Mouse (Mus musculus) v-Abl transformed pro-B cells (cell line): ENCODE measurements around the gene Scarf2.

Experiments used
- in situ Hi-C, 2 experiments: fragments of 400-800 bp; cut with MboI; formaldehyde crosslinking; loops; one replicate each; pipeline ENCODE4 v1.15.1; 2025; ENCODE audit not compliant: unreplicated experiment in 2 of 2

Scarf2 gene

DNA sequence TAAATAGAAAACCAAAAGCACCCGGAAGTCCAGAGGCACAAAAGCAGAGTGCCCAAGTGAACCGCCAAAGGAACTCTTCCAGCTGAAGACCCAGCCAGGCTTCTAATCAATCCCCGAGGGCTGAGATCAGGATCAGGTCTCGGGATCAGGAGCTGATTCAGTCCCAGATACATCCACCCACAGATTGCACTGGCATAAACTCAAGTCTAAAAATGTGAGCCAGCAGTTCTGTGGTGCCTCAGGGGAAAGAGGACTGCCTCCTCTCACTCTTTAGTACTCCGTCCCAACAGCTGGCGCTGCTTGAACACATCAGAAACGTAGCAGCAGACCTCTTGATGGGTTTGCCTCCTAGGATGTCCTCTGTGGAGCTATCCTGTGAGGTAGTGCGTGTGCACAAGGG lies 19.4 kb downstream of the Scarf2 start:
- in situ Hi-C loops = no loop called here

DNA sequence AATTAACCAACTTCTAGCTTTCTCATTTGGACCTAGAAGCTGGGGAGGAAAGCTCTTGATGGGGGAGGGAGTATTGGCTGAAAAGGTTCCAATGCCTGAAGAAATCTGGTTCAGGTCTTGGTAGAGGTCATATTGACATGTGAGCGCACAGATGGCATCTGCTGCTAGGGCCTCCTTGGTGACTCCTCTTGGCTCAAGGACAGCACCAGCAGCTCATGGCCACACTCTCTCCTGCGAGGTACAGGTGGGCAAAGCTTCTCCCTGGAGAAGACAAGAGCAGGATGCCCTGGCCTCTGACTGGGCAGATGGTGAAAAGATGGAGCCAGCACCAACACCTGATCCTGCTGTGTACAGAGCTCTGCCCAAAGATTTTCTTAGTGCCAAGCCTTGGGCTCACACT lies 29.4 kb downstream of the Scarf2 start:
- in situ Hi-C loops = no loop called here

DNA sequence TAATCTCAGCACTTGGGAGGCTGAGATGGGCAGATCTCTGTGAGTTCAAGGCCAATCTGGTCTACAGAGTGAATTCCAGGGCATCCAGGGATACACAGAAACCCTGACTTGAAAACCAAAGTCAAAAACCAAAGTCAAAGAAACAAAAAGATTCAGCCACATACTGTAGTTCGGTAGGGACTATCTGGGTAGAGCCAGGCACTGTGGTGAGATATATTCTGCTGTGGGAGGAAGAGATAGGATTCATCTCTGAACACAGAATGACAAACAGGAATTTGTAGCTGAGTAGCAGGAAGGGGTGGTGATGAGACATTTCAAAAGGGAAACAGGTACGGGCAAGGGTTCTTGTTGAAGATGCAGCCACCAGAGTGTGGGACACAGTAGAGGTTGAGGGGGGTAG lies 31.1 kb downstream of the Scarf2 start:
- in situ Hi-C loops = no loop called here

DNA sequence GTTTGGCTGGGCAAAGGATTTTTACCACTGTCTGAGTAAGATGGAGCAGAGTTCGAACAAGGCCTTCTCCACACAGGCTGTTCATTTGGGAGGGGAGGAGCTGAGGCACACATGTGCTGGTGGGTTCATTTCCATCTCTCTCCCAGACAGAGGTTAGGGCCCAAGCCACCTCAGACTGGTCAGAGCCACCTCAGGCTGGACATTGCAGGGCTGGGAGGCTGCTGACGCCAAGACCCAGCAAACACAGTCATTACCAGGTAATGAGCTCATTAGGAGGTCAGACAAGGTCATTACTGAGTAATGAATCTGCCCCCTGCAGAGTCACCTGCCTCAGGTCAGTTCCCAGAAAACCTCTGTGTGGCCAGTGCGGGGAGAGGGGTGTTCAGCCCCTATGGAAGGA lies 31.8 kb downstream of the Scarf2 start:
- in situ Hi-C loops = no loop called here

DNA sequence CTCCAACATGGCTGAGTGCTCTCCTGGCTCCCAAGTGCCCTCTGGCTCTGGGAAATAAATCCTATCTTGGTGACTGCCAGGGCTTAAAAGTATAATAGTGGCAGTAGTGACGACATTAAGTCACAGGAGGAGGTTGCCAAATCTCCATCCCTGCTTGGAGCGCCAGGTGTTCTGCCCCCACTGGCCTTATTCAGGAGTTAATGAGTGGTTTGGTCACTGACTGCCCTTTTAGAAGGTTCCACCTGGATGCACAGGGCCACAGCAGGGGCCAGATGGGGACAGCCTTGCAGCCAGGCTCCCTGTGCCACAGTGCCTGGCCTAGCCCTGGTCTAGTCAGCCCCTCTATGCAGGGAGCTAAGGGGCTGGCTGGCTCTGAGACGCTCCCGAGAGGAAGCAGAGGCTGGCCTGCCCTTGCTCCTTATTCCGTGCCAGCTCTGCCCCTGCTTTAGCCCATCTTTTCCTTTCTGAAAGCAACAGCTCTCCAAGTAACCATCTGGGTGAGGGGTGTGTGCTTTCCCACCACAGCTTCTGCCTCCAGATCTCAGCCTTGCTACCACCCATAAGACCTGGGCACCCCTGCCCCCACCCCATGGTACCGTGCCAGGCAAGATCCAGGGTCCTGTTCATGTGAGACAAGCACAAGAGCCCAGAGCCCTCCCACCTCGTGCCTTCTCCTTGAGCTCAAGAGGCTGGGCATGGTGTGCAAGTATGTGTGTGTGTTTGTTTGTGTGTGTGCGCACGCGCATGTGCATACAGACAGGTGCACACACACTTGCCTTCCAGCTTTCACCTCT lies 33.5 kb downstream of the Scarf2 start:
- in situ Hi-C loops = no loop called here

DNA sequence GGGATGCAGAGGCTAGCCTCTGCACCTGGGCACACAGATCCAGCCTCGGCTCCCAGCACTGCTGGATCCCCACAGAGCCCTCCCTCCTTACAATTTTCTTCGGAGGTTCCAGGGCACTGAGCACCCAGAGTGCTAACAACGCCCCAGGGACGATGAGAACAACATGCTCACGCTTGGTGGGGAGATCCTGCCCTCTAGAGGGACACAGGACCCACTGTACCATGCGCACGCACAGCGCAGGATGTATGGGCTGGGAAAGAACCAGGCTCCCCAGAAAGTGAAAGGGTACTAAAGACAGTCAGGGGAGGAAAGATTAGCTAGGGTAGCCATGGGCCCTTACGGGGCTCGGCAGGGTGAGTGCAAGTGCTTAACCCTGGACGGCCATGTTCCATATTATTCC lies 34.7 kb downstream of the Scarf2 start:
- in situ Hi-C loops = no loop called here

DNA sequence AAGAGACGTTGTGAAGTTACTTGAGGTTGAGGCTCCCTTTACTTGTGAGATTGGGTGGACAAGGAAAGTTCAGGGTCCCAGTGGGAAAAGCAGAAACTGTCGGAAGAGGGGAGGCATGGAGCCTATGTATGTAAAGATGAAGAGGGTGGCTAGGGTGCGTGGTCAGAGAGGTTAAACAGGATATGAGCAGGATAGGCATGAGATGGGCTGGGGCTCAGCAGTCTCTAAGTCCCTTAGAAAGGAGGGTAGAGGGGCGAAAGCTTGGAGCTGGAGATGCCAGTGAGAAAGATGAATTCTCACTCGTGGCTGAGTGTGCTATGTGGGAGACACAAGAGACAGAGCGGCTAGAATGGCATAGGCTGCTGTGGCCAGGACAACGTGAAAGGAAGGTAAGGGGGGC lies 35.7 kb downstream of the Scarf2 start, which contains the start of gene B830017H08Rik:
Gene B830017H08Rik, plus strand, starts transcription at position 301 of the 400 bp plus-strand sequence.
- in situ Hi-C loops = no loop called here

DNA sequence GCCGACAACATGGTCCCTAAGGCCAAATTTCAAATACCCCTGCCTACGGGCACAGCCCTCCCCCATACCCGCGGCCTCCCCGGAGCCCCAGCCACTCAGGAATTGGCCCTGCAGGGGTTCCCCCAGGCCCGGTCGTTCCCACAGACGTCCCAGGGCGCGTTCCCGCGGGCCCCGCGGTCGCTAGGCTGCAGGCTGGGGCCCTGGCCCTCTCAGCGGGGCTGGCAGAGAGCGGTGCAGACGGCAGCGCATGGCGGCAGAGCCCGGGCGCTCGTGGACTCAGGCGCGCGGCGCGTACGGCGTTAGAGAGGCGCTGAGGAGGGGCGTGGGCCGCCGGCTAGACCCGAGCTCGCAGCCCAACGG lies 36.2 kb downstream of the Scarf2 start:
- in situ Hi-C loops = no loop called here

DNA sequence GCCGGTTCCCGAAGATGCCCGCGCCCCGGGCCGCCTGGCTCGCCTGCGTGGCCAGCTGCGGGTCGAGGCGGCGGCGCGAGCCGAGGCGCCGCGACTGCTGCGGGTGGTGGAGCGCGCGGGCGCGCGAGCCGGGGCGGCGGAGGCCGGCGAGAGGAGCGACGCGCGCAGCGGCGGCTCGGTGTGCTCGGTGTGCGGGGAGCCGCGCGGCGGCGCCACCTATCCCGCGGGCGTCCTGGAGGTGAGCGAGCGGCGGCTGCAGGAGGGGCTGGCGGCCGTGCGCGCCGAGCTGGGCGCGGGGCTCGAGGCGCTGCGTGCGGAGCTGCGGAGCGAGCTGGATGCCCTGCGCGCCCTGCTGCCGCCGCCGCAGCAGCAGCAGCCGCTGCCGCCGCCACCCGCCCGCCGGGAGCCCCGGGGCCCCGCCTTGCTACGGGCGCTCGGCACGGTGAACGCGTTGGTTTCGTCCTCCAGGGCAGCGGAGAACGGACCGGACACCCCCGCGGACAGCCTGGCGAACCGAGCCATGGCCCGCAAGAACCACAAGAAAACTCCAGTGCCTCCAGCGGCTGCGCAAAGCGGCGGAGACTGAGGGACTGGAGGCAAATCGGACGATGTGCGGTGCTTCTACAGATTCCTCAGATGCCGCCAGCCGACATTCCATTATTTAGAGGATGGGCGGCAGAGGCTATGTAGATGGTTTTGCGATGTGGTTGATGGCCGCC lies 36.8 kb downstream of the Scarf2 start:
- in situ Hi-C loops = no loop called here

DNA sequence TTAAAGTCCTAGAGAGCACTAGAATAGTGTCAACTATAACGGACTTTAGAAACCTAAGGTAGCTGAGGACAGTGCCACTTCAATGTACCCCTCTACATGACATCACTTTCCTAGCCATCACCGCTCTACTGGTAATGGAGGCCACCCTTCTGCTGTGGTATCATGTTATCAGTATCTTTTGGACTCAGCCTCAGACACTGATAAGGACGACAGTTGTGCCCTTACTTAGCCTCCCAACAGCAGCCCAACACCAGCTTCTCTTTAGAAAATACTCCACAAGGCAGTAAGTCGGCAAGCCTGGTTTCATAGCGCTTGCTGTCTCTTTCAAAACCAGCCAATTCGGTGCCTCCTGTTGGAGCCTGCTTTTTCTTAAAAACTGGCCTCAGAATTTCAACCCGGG lies 37.5 kb downstream of the Scarf2 start:
- in situ Hi-C loops = no loop called here

DNA sequence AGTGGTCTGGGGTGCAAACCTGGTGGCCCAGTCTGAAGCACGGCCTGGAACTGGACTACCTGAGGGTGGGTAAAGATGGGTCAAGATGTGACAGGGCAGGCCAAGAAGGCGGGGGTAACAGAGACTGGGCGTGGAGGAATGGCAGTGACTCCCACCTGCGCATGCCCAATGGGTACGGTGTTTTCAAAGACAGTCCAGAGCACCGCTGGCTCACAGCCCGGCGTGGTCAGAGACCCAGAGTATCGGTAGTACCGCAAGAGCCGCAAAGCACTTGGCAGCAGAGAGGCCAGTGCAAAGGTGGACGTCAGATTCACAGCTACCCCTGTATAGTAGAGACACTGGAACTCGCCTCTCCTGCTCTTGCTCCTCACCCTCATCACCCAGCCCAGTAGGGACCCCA lies 38.4 kb downstream of the Scarf2 start:
- in situ Hi-C loops = no loop called here

DNA sequence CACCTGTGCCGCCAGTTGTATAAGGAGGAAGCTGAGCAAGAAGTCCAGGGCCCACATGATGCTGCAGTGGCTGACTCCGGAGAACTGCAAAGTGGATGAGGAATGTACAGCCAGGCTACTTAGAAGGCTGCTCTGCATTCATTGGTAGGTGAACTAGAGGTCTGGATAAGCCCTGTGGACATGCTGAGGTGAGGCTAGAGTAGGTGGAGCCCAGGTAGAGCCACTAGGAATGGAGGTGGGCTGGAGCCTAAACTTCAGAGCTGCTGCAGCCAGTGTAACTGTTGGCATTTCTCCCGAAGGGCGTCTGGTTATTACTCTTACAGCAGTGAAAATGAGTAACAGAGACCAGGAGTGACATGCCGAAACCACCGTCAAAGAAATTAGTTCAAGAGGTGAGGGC lies 41.0 kb downstream of the Scarf2 start, which contains the start of gene Car15:
Gene Car15, minus strand, starts transcription at position 314 of the 400 bp plus-strand sequence.
- in situ Hi-C loops = no loop called here

DNA sequence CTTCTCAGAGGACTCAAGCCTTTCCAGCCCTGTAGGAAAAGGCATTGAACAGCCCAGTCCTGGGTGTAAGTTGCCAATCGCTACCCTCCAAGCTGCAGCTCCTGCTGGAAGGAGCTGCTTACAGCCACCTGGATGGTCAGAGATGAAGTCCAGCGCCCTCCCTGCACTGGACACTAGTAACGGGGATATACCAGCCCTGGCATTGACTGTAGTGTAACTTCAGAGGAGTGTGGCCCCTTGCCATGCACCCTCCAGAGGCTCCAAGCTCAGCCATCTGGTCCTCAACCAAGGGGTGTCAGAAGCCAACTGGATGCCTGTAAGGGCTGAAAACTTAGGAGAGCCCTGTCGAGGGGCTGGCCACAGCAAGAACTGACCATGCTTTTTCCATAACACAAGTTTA lies 42.9 kb downstream of the Scarf2 start:
- in situ Hi-C loops = no loop called here

DNA sequence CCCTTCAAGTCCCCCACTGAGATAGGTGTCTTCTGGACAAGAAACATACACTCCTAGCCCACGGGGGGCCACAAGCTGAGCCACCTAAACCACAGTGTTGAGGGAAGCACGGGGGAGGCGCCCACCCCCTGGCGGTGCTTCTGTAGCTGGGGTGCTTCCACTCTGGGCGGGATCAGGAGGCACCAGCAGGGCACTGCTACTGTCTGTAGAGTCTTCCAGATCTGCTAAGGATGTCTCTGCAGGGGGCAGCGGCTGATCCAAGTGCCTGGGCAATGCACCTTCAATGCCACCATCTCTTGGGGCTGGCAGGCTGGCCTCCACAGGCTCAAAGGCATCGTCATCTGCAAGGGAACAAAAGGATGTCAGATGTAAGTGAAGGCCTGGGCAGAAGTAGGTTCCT lies 45.4 kb downstream of the Scarf2 start:
- in situ Hi-C loops = no loop called here

DNA sequence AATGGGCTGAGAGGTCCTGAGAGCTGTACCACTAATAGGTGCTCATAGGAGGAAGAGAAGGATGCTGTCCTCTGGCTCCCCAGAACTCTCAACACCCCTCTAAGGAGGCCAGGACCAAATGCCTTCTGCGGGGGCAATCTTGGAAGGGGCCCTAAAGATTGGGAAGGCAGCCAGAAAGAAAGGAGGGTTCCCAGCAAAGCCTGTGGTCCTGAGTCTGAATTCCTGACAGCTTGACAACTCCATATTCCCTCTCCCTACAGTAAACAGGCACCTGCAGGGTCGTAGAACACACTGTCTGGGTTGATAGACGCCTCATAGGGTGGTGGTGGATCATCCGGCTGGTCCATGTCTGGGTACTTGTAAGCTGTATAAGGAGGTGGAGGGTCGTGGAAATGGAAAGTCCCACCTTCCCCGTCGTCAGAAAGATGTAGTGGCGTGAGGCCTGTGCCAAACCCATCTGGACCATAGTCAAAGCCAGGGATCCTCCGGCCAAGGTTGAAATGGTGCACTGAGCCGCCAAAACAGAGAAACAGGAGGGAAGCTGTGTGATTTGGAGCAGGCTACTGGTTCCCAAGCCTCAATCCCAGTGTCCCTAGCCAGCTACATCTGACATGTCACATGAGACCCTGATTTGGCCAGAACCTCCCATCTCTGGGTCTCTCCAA lies 46.8 kb downstream of the Scarf2 start:
- in situ Hi-C loops = no loop called here

DNA sequence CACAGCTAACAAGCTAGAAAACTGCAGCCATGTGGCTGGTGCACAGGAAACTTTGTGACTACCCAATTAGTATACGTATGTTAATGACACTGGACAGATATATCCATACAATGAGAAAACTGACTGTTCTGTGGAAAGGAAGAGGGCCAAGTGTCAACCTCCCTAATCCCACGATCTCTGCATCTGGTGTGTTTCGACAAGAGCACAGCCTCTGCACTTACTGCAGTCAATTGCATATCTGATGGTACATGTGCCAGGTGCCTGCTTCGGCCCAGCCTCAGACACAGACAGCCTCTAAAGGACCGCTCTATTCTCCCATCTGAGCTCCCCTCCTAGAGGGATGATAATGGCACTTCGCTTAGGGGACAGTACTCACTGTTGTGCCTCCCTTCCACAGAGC lies 51.3 kb downstream of the Scarf2 start:
- in situ Hi-C loops = no loop called here

DNA sequence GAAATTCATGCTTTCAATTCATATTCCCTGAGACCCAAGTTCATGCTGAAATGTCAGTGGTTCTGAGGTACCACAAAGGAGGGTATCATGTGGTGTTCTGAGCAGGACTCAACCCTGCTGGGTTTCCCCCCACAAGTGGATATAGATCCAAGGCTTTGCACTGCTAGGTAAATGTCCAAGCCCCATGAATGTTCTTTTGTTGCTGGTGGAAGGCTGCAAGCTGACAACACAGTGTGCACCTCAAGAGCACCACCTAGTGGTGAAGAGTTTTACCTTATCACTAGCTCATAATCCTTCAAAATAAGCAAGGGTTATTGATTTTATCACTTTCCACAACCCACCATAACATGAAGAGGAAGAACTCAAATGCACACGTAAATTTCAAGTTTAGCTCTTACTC lies 51.8 kb downstream of the Scarf2 start:
- in situ Hi-C loops = no loop called here

DNA sequence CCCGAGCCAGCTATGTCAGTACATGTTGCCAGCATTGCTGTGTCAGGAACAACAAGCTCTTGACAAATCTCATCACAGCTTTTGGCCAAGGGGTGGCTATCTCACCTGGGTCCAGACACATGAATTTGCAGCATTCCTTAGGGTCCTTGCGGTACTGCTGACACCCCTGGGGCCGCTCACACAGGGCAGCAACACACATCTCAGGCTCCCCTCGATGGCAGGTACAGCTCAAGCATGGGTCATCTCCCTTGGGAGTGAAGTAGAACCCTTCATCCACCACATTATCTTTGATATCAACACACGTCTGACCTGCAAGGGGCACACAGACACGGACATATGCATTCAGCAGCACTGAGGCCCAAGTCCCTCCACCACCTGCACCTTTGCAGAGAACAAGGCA lies 52.4 kb downstream of the Scarf2 start:
- in situ Hi-C loops = no loop called here

DNA sequence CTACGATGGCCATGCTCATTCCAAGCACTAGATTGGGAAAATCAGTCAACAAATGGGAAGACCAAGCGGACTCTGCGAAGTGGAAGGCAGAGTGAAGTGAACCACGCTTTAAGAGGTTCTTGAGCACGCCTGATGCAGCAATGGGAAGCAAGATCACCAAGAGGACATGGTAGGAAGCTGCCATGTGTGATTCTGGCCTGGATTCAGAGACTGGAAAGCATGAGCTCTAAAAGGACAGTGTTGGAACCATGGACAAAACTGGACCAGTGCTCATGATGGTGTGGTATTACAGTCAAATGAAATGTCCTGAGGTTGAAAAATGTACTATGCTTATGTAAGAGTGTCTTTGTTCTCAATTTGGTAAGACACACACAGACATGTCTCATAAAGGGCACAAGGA lies 54.2 kb downstream of the Scarf2 start:
- in situ Hi-C loops = no loop called here

DNA sequence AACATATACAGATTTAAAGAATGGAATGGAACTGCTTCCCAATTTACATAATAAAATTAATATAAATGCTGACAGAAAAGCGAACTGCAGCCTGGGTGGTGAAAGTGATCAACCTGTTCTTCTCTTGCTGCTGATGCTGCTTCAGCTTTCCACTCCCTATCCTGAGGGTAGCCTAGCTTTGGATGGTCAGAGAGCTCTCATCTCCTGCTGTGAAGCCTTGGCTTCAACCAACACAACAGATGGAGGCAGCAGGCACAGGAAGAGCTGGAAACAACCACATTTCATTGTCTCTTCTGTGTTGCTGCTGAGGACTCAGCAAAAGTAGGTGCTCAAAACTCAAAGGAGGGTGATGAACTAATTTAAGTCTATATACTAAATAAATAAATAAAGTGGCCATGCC lies 54.8 kb downstream of the Scarf2 start:
- in situ Hi-C loops = no loop called here

DNA sequence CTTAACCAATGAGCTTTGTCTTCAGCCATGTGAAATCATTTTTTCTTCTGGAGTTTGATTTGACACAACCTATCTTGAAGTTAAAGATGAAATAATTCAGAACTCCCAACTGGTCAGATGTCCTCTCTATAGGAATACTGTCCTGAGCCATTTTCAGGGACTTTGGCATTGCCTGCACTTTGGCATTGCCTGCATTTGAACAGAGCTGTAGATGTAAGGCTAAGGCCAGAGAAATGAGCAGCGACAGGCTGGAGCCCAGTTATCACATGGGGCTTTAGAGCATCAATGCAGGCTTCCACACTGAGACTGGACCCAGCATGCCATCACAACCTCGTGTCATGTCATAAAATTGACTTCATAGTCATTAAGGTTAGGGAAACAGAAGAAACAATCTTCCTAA lies 56.2 kb downstream of the Scarf2 start:
- in situ Hi-C loops = no loop called here

DNA sequence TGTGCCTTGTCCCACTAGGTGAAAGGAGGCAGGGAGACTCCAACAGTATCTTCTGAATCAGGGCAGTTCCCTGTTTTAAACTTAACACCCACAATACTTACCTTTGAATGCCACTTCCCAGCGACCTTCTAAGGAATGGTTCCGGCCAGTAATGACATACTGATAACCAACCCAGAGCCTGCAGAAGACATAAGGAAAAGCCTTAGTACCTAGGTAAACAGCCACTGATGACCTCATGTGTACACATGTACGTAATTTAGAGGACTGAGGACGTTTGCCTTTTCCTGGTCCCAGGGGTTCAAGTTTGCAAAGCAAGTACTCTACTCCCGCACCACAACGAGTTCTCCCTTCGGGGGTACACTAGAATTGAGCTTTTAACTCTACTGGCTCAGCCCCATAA lies 60.1 kb downstream of the Scarf2 start:
- in situ Hi-C loops = loop anchor here in 1 of 2 experiments (5.0 kb wide), 3 partner anchors 35 to 180 kb away; partner anchors contain the start of genes Gm20518 and Tssk1
